Mouse (Mus musculus) MEL (cell line): Measurements from ENCODE around the gene Papola. TPM values are rescaled to one million over a fixed set of nuclear protein-coding genes. Genes with fewer than 3 reads are reported as not detected.

Experiments
- DNase-seq: peaks from one replicate; pipeline ENCODE4 v3.0.0; 2011; ENCODE audit warnings: low read depth, low spot score
- H3K27ac ChIP-seq: 2 replicates; pipeline ENCODE4 v1.5.1; 2012; ENCODE audit warnings: low read depth, mild to moderate bottlenecking, control low read depth, low read length, moderate library complexity; ENCODE audit not compliant: control insufficient read depth
- H3K27me3 ChIP-seq, 2 experiments: fragments of 150-350 bp in 1 of 2; sonication (generic) in 1 of 2; 2 replicates each; pipeline ENCODE4 v1.6.1; 2012; ENCODE audit warnings: low read length in 2 of 2, mild to moderate bottlenecking in 2 of 2, improper control_type of control experiment in 1 of 2, moderate library complexity in 1 of 2; ENCODE audit not compliant: insufficient read depth in 2 of 2, control insufficient read depth in 1 of 2
- H3K36me3 ChIP-seq, 2 experiments: 2 replicates each; pipeline ENCODE4 v1.6.1; 2012 to 2014; ENCODE audit warnings: low read length in 2 of 2, improper control_type of control experiment in 1 of 2, inconsistent platforms in 1 of 2, mild to moderate bottlenecking in 1 of 2; ENCODE audit not compliant: insufficient read depth in 2 of 2, control insufficient read depth in 1 of 2
- H3K4me1 ChIP-seq, 2 experiments: fragments of 150-350 bp in 1 of 2; sonication (generic) in 1 of 2; 2 replicates each; pipeline ENCODE4 v1.6.1; 2012; ENCODE audit warnings: low read length in 2 of 2, improper control_type of control experiment in 1 of 2, mild to moderate bottlenecking in 1 of 2; ENCODE audit not compliant: insufficient read depth in 2 of 2, control insufficient read depth in 1 of 2
- H3K4me3 ChIP-seq, 2 experiments: fragments of 150-350 bp in 1 of 2; sonication (generic) in 1 of 2; 2 replicates each; pipeline ENCODE4 v1.5.1; 2012; ENCODE audit warnings: low read depth in 2 of 2, low read length in 2 of 2, mild to moderate bottlenecking in 2 of 2, moderate library complexity in 2 of 2, control low read depth in 1 of 2, improper control_type of control experiment in 1 of 2; ENCODE audit not compliant: control insufficient read depth in 1 of 2, insufficient read depth in 1 of 2
- H3K79me2 ChIP-seq: 2 replicates; pipeline ENCODE4 v1.6.1; 2012; ENCODE audit warnings: mild to moderate bottlenecking, low read length, moderate library complexity; ENCODE audit not compliant: control insufficient read depth, poor library complexity, insufficient read depth
- H3K9ac ChIP-seq: 2 replicates; pipeline ENCODE4 v1.6.1; 2012; ENCODE audit warnings: low read depth, mild to moderate bottlenecking, control low read depth, low read length, moderate library complexity; ENCODE audit not compliant: control insufficient read depth, poor library complexity, severe bottlenecking
- H3K9me3 ChIP-seq: fragments of 150-350 bp; sonication (generic); replicated peaks from 2 replicates; pipeline ENCODE4 v1.6.1; 2012; ENCODE audit warnings: mild to moderate bottlenecking, low read length, improper control_type of control experiment, moderate library complexity; ENCODE audit not compliant: insufficient read depth
- BHLHE40 ChIP-seq: IDR thresholded peaks from 2 replicates; pipeline ENCODE4 v1.6.1; 2012; ENCODE audit warnings: low read depth, mild to moderate bottlenecking, inconsistent platforms, low read length, improper control_type of control experiment, borderline replicate concordance
- CTCF ChIP-seq, 3 experiments: IDR thresholded peaks in 2 of 3; conservative IDR thresholded peaks in 1 of 3; 2 replicates each; pipeline ENCODE4 v1.5.1; 2011 to 2012; ENCODE audit warnings: low read length in 3 of 3, low read depth in 2 of 3, mild to moderate bottlenecking in 2 of 3, improper control_type of control experiment in 1 of 3, inconsistent platforms in 1 of 3, mixed read lengths in 1 of 3, moderate library complexity in 1 of 3; ENCODE audit not compliant: control insufficient read depth in 1 of 3, insufficient read depth in 1 of 3, poor library complexity in 1 of 3, severe bottlenecking in 1 of 3
- E2F4 ChIP-seq: IDR thresholded peaks from 2 replicates; pipeline ENCODE4 v1.6.1; 2011; ENCODE audit warnings: low read depth, low read length, improper control_type of control experiment, borderline replicate concordance
- GABPA ChIP-seq: IDR thresholded peaks from 2 replicates; pipeline ENCODE4 v1.6.1; 2012; ENCODE audit warnings: low read depth, mild to moderate bottlenecking, inconsistent platforms, low read length, improper control_type of control experiment, moderate library complexity
- GATA1 ChIP-seq: IDR thresholded peaks from 2 replicates; pipeline ENCODE4 v1.6.1; 2011; ENCODE audit warnings: low read depth, low read length, improper control_type of control experiment
- HCFC1 ChIP-seq: IDR thresholded peaks from 2 replicates; pipeline ENCODE4 v1.6.1; 2012; ENCODE audit warnings: low read depth, mild to moderate bottlenecking, inconsistent platforms, low read length, improper control_type of control experiment, moderate library complexity
- JUND ChIP-seq: IDR thresholded peaks from 2 replicates; pipeline ENCODE4 v1.6.1; 2011; ENCODE audit warnings: low read depth, mild to moderate bottlenecking, improper control_type of control experiment, low read length
- MAX ChIP-seq: IDR thresholded peaks from 2 replicates; pipeline ENCODE4 v1.6.1; 2011; ENCODE audit warnings: low read length, improper control_type of control experiment
- MAZ ChIP-seq: IDR thresholded peaks from 2 replicates; pipeline ENCODE4 v1.6.1; 2012; ENCODE audit warnings: low read depth, mild to moderate bottlenecking, inconsistent platforms, low read length, improper control_type of control experiment
- MEF2A ChIP-seq: IDR thresholded peaks from 2 replicates; pipeline ENCODE4 v1.6.1; 2014; ENCODE audit warnings: low read depth, mild to moderate bottlenecking, inconsistent platforms, low read length, improper control_type of control experiment; ENCODE audit not compliant: poor library complexity, insufficient replicate concordance, severe bottlenecking; ENCODE audit errors: extremely low read depth
- MXI1 ChIP-seq: IDR thresholded peaks from 2 replicates; pipeline ENCODE4 v1.6.1; 2011; ENCODE audit warnings: mild to moderate bottlenecking, low read depth, low read length, improper control_type of control experiment
- MYC ChIP-seq: IDR thresholded peaks from 2 replicates; pipeline ENCODE4 v1.6.1; 2011; ENCODE audit warnings: low read depth, mild to moderate bottlenecking, low read length, improper control_type of control experiment, moderate library complexity
- POLR2AphosphoS2 ChIP-seq: IDR thresholded peaks from 2 replicates; pipeline ENCODE4 v1.6.1; 2011; ENCODE audit warnings: low read length, improper control_type of control experiment
- RCOR1 ChIP-seq: IDR thresholded peaks from 2 replicates; pipeline ENCODE4 v1.6.1; 2012; ENCODE audit warnings: low read depth, mild to moderate bottlenecking, inconsistent platforms, low read length, improper control_type of control experiment
- ZC3H11A ChIP-seq: IDR thresholded peaks from 2 replicates; pipeline ENCODE4 v1.6.1; 2012; ENCODE audit warnings: low read depth, mild to moderate bottlenecking, inconsistent platforms, low read length, improper control_type of control experiment
- ZKSCAN1 ChIP-seq: IDR thresholded peaks from 2 replicates; pipeline ENCODE4 v1.6.1; 2012; ENCODE audit warnings: low read depth, mild to moderate bottlenecking, inconsistent platforms, low read length, improper control_type of control experiment, moderate library complexity
- polyA plus RNA-seq, 2 experiments: library from polyadenylated mRNA; stranded (reverse) in 1 of 2; unstranded in 1 of 2; fragments of >175 nt in 1 of 2; fragments of >200 nt in 1 of 2; gene quantifications; 2 replicates each; pipeline versions ENCODE4 v1.2.1 to v1.2.4; 2012; ENCODE audit warnings: low replicate concordance in 2 of 2, low read depth in 1 of 2; ENCODE audit not compliant: insufficient read length in 2 of 2, insufficient read depth in 1 of 2, missing spikeins in 1 of 2
- total RNA-seq: library from RNA; depleted of rRNA; stranded (reverse); fragments of 300-350 nt; gene quantifications from 2 replicates; pipeline ENCODE4 v1.2.3, GENCODE M21; 2012; rRNA removed

Gene Papola
- total and polyA plus RNA-seq, 3 experiments = 144 to 329 (median 193) TPM

DNA sequence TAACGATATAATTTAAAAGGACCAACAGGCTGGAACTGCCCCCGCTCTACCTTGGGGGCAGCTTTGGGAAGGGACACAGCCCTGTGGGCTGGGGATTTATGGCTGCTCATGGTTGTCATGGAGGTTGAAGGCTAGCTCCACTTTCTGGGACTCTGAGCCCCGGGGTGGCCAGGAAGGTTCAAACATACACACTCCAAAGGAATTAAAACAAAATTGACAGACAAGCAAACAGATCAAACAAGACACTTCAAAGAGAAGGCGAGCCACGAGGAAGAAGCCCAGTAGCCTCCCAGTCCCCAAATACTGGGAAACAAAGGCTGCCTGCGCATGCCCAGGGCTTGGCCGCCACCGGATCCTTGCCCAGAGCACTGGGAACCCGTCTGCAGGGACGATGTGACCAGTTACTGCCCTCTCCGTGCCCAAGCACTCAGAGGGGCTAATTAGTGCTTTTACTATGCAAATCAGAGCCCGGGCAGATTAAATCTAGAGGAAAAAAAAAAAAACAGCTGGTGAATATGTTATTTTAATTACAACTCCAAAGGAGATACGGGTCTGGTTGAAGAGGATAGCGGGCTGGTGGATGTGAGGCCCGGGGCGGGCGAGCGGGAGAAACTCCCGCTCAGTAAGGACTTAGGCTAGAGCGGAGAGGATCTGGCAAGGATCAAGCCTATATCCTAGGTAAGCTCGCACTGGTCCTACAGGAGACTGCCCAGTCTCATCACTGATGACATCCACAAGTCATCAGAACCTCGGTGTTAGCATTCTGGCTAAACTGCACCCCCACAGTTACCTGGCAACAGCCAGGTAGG, 100.2 kb downstream of the Papola start:
- H3K36me3 ChIP-seq = no peaks in the 10 kb centered on the region
- H3K9me3 ChIP-seq = no peaks in the 10 kb centered on the region
- DNase-seq = no peak
- TF ChIP-seq GABPA (no peak), JUND (no peak), CTCF (IDR thresholded peaks at IDR 0.05 in 2 of 3, conservative IDR thresholded peaks at IDR 0.05 in 1 of 3; ENCODE audit: control insufficient read depth in 1 of 3, insufficient read depth in 1 of 3, low read depth in 2 of 3, low read length in 3 of 3, poor library complexity in 1 of 3, severe bottlenecking in 1 of 3) (no peak), HCFC1 (no peak), ZKSCAN1 (no peak), MXI1 (no peak), E2F4 (no peak), POLR2AphosphoS2 (no peak), MAZ (no peak), MEF2A (no peak), BHLHE40 (no peak), MYC (no peak), GATA1 (no peak), RCOR1 (no peak), MAX (no peak), ZC3H11A (no peak)
- H3K4me3 ChIP-seq = no peak overlapping the region
- H3K79me2 ChIP-seq = no peaks in the 10 kb centered on the region; the same call in 1 of the 2 replicates
- no peak overlapping the region for H3K27ac ChIP-seq
- no peaks in the 10 kb centered on the region for H3K27me3 ChIP-seq
- no peaks in the 10 kb centered on the region for H3K4me1 ChIP-seq
- no peak overlapping the region for H3K9ac ChIP-seq

Other genes with a start within 250 kb of the Papola start
- gene Bdkrb2, start 221.5 kb upstream of the Papola start, total RNA-seq = not detected in 2 replicates
- not detected for gene Bdkrb2, start 221.5 kb upstream of the Papola start, polyA plus RNA-seq
- gene Bdkrb1, start 181.6 kb upstream of the Papola start, total RNA-seq = not detected in 2 replicates
- under 1 TPM in 1 of 2 experiments, not detected in 1; 0.13 TPM for gene Bdkrb1, start 181.6 kb upstream of the Papola start, polyA plus RNA-seq
- gene Gskip, start 99.9 kb upstream of the Papola start, total RNA-seq = 12.0 and 12.6 TPM in 2 replicates
- gene Gskip, start 99.9 kb upstream of the Papola start, polyA plus RNA-seq = 10 to 100 TPM in 1 of 2 experiments, not detected in 1; 13.9 TPM
- 28.3 and 31.3 TPM in 2 replicates for gene Atg2b, start 99.5 kb upstream of the Papola start, total RNA-seq
- gene Atg2b, start 99.5 kb upstream of the Papola start, polyA plus RNA-seq = 10 to 100 TPM in 1 of 2 experiments, not detected in 1; 35.9 TPM
- gene Ak7, start 78.7 kb upstream of the Papola start, total RNA-seq = 0.13 and 0.31 TPM in 2 replicates
- gene Ak7, start 78.7 kb upstream of the Papola start, polyA plus RNA-seq = under 1 TPM in 1 of 2 experiments, not detected in 1; 0.36 TPM
- 95.2 and 101 TPM in 2 replicates for gene Vrk1, start 225.5 kb downstream of the Papola start, total RNA-seq
- gene Vrk1, start 225.5 kb downstream of the Papola start, polyA plus RNA-seq = 100 to 1,000 TPM in 1 of 2 experiments, 10 to 100 TPM in 1; 87.0 to 144 TPM